Mouse (Mus musculus) hematopoietic stem cell, adult 5-6 weeks (primary cell): ENCODE measurements around the gene Ccdc149. TPM values are rescaled to one million over a fixed set of nuclear protein-coding genes. Genes with fewer than 3 reads are reported as not detected.

ENCODE experiments used
- ATAC-seq, 2 experiments: fragments of 125-278 bp in 1 of 2; replicated peaks in 1 of 2; 2 replicates each; pipeline ENCODE4 v1.8.0; 2016 to 2017; ENCODE audit warnings: inconsistent platforms in 2 of 2, mild to moderate bottlenecking in 2 of 2, moderate number of reproducible peaks in 2 of 2, low read depth in 1 of 2, moderate TSS enrichment in 1 of 2; ENCODE audit not compliant: low FRiP score in 2 of 2, poor library complexity in 2 of 2, severe bottlenecking in 2 of 2, insufficient read depth in 1 of 2, low TSS enrichment in 1 of 2
- total RNA-seq: library from RNA; stranded (forward); fragments of 172-1452, 232-1000 nt; gene quantifications from 2 replicates; pipeline ENCODE4 v1.2.3, GENCODE M21; 2017

Ccdc149 gene
- 6.4 and 11.1 TPM in 2 replicates for total RNA-seq

DNA sequence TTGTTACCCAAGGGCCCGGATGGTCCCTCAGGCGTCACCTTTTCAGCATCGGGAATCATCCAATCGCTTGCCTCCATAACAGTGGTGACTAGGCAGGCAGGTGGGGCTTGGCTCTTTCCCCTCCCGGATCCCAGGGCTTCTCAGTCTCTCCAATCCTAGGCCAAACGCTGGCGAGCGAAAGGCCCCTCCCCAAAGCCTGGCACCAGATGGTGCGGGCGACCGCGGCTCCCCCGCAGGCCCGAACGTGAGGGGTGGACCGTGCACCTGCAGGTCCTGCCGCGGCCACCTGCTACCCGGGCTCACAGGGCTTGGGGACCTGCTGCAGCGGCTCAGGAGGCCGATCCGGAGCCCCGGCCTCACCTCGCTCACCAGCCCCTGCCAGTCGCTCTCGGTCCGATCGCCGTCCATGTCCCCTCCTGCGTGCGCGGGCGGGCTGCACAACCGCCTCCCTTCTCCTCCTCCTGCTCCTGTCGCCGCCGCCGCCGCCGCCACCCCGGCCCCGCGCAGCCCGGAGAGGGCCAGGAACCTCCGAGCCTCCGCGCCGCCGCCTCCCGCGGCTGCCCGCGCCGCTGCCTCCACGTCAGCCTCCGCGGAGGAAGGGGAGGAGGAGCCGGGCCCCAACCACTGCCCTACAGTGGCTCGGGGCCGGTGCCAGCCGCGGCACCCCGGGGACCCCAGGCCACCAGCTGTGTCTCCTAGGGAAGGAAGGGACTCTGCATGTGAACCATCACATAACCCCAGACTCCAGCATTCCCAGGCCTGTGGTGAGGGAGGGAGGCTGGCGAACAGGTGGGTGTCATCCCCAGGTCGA lies at the start of gene Ccdc149:
TSS of gene Ccdc149 (minus strand) at position 531 of the 811 bp plus-strand sequence.
- peak; percentile 64 to 76 for ATAC-seq

- no peak for ATAC-seq
These were observed 48.6 kb upstream of the Ccdc149 start for GRCm38 (mm10) chr5:52519921-52520320.

DNA sequence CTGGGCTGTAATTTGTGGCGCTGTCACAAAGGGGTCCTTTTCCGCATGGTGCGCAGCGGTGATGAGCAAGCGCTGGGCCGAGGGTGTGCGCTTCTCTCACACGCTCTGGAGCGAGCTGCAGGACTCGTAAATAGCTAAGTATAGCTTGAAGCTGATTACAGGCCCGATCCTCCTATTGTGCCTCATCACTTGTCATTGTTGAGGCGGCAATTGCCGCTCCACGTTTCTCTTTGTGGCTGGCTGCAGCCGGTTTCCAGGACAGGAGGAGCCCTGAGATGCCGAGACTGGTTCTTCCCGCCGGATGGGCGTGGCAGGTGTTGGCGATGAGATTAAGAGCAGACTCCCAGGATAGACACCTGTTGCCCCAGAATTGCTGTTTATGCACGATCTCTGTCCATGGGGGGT lies 44.8 kb upstream of the Ccdc149 start:
- peak in 1 of 2 experiments; percentile 27; a peak in 1 of 4 replicates for ATAC-seq

- ATAC-seq = peak; percentile 76 to 80
These were observed 44.1 kb upstream of the Ccdc149 start for GRCm38 (mm10) chr5:52515246-52516021.

- ATAC-seq = no peak
These were observed 39.8 kb upstream of the Ccdc149 start for GRCm38 (mm10) chr5:52511089-52511488.

DNA sequence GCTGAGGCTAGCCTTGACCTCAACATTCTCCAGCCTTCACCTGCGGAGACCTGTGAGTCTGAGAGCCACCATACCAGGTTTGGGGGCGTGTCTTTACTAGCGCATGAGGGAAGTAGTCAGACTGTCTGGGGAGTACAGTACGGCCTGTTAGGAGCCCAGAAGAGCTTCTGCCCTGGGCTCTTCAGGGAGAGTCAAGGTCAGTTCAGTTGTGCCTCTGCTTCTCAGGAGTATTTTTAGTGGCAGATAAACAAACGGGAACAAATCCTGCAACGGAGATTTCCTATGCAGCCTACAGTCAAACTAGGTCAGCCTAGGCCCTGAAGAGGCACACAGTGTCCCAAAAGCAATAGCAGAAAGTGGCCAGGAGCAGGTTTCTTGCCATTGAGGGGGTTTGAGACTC lies 38.1 kb upstream of the Ccdc149 start:
- no peak for ATAC-seq

GRCm38 (mm10) chr5:52504666-52505065 lies 33.3 kb upstream of the Ccdc149 start:
- no peak for ATAC-seq

DNA sequence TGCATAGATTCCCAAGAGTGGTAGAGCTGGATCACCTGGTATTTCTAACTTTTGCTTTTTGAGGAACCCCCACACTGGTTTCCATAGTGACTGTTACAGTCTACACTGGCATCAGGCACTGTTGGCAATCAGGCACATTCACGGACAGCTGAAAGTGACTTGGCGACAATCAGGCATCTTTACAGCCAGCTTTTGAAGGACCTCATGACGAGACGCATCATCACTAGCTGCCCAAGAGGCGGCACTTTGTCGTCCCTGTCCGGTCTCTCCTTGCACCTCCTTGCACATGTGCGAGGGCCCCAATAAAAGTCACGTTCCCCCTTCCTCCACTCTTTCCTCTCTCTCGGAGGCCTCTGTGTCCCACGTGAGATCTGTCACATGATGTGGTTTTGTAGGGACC lies 32.8 kb upstream of the Ccdc149 start:
- no peak for ATAC-seq

DNA sequence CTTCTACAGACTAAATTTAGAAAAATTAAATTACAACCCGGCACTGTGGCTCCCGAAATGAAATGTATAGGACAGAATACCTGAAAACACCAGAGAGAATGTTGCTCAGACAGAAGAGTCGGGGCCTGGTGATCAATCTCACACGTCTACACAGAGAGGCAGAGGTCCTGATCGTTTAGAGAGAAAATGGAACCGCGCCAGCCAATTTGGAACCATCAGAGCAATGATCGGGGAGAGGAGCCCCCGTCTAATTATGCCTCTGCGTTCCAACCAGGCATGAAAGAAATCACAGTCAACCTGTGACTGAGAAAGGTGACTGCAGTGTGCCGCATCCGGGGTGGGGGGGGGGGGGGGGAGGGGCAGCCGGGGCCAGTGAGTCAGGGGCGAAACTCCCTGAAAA lies 24.4 kb upstream of the Ccdc149 start:
- ATAC-seq = no peak

DNA sequence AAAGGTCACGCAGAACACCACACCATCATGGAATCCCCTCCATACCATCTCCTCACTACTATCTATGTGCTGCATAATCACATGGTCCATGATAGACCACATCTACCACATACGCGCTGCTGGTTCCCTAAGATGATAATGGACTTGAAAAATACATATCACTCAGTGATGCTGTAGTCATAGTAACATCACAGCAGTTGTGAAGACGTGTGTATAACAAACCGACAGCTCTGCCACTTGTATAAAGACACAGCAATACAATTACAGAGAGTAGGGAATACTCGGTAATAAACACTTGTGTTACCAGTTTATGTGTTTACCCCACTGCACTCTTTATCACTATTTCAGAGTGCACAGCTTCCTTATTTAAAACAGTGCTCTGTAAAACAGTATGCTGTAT lies 20.2 kb upstream of the Ccdc149 start:
- no peak for ATAC-seq

DNA sequence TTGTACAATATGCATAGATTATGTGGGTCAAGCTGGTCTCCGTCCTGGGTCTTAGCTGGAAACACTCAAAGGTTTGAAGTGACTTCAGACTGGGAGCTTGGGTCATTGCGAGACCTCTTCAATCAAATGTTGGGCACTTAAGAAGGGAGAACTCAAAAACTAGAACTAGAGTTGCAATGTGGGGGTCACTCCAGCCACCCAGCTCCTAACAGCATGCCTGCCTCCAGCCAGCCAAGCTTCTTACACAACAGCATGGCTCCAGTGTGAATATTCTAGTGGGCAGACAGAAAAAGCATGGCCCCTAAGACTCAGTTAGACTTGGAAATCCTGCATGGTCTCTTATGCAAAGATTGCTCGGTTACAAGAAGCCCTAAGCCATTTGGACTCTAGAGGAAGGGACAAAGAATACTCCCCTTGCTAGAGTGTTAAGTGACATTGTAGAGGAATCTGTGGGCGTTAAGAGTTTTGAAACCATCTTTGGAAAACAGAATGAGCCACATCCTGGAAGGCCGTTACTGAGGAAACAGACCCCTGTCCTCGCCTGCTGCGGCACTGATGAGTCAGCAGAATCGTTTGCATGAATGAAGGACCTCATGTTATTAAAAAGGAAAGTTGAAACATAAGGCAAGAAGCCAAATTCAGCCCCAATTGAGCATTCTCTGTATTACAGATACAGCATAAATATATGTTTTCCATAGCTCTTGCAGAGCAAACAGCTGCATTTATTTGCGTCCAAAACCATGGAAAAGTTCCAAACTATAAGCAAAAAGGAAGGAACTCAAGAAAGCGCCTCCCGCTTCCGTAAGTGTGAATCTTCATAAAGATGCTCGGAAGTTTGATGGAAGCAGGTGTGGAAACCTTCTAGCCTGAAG lies 16.5 kb upstream of the Ccdc149 start:
- ATAC-seq = peak; percentile 62 to 78

DNA sequence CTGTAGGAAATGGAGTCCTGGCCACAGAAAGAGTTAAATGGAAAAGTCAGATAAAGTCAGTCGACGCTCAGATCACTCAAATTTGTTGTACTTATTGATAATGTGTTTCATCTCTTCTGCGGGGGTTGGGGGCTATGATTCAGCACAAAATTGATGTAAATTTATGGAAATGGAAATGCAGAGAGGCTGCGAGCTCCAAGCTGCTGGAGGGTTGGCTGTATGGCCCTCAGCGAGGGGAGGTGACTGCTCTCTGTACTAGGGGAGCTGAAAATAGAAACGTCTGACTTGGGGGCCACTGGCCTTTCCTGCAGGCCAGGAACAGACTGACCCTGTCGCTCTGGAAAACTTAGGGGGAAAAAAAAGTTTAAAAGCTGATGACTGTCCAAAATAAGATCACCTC lies 5.5 kb upstream of the Ccdc149 start:
- no peak for ATAC-seq

DNA sequence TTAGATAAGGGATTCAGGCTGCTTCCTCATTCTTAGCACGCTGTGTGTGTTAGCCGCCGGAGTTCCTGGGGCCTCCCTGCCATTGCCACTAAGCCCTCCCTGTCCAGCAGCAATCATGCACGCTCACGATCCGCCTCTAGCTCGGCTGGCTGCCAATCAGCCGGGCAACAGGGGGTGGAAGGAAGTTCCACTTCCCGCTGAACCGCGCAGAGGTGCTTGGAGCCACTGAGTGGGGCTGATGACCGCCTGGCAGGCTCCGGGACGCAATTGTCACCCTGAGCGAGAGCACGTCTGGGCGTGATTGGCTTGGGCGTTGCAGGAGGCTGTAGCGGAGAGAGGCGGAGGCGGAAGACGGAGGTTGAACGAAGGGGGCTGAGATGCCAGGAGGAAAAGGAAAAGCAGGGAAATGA lies 5.0 kb upstream of the Ccdc149 start:
- ATAC-seq = peak; percentile 97 to 98

GRCm38 (mm10) chr5:52473988-52474387 lies 2.7 kb upstream of the Ccdc149 start:
- ATAC-seq = no peak

DNA sequence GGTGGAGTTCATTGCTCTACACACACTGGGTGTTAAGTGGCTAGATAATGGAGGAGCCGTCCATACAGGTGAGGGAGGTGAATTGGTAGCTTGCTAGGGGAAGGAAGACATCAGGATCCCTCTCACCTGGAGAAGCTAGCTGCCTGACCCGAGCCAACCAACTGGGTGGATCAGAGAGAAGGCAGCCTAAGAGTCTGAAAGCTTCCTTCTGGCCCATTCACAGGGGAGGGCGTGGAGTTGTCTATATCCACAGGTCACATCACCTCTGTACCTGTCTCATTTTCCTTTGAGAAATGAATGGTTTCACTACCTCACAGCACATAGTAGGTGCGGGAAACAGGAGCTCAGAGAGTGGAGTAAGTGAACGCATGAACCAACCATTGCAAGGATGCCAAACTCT lies 770 bp downstream of the Ccdc149 start:
- 0 out of 4 replicates have a peak, but pooled peaks of 1 of the 2 experiments have one; percentile 7 for ATAC-seq

DNA sequence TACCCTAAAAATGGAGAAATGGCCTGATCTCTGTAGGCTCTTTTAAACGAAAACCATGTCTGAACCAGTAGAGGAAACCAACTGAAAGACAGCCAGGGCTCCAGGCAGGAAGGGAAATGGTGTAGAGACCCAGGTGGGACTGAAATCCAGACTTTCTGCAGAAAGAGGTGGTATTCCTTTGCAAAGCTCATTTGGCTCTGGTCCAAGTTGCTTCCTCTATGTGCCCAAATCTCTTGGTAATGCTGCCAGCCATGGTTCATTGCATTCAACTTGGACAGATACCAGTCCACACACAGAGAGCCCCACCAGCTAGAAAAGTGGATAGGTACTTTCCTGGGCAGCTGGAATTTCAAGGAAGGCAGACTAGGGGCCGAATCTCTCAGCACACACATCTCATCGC lies 3.5 kb downstream of the Ccdc149 start:
- no peak for ATAC-seq

DNA sequence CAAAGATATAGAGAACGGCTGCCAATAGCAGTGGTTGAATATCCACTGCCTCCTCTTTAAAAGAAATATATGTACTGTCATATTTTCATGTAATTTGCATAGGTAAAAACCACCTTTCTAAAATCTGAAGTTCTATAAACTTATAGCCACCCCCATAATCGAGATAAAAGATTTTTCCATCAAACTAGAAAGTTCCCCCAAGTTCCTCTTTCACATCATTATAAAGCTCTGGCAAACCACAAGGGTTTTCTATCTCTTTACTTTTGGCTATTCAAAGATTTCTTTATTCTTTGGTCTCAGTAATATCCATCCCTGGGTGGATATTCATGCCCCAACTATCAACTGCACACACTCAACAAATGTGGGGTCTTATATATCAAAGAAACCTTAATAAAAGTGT lies 8.9 kb downstream of the Ccdc149 start:
- ATAC-seq = peak in 1 of 2 experiments; percentile 59; a peak in 1 of 4 replicates
